In the genomic region with DNA sequence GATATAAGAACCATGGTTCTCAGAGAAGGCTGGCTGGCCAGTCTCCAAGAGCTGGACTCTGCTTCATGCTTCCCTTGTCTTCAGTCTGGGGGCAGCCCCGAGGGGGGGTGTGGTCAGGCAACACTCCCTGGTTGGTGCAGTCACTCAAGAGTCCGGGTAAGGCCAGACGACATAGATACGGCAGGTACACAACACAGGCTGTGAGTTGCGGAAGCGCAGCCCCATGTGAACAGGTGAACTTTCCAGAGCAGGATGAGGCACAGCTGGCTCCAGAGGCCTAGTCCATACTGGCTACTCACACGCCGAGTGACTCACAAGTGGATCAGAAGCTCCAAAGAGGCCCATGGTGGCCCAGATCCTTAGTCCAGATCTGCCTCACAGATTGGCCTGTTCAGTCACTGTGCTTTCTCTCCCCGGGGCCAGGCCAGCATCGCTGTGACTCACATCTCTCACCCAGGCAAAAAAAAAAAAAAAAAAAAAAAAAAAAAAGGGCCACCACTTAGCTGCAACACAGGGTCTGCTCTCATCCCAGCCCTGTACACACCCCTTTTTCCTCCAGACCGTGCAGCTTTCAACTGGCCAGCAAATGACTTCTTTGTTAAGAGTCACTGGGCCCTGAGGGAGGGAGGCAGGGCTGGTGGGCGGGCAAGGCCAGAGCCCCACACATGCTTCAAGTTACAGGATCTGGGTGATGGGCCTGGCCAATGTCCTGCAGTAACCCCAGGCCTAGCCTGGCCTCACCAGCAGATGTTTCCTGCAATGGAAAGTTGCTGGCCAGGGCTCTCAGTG, we compare ENCODE assay signal across 8 mouse cellular contexts. TPM values are rescaled to one million over a fixed set of nuclear protein-coding genes. Genes with fewer than 3 reads are reported as not detected.
DNase-seq lines count a peak whose midpoint lies in the region; ATAC-seq lines count a peak whose summit lies in the region.

No protein-coding gene starts in this region.

- H3K4me1 ChIP-seq in intestine, embryonic 16.5 days (ENCODE audit: control insufficient read depth, insufficient read depth, low read length): peaks cover 22% of the 10 kb centered on the region
- H3K4me1 ChIP-seq in liver, embryonic 15.5 days (replicated peaks): peaks cover 16% of the 10 kb centered on the region

- peak overlapping the region; percentile 78 for H3K27ac ChIP-seq in intestine, embryonic 16.5 days (ENCODE audit: low read length)
- H3K27ac ChIP-seq in liver, embryonic 15.5 days (replicated peaks): no peak overlapping the region

- DNase-seq in right cerebral cortex, postnatal 14 days: peak; percentile 42
- no peak for DNase-seq in right cerebral cortex, postnatal 25 days
- DNase-seq in embryo, embryonic 10.5 days (ENCODE audit: low spot score): peak; percentile 76
- peak; percentile 89 to 96 for DNase-seq in heart, adult 18-20 months
- DNase-seq in ovary, postnatal 14 days (ENCODE audit: low spot score): peak; percentile 61
- no peak for DNase-seq in B cell, adult 2 months

- no peaks in the 10 kb centered on the region for H3K36me3 ChIP-seq in intestine, embryonic 16.5 days (ENCODE audit: control insufficient read depth, insufficient read depth, low read length)
- H3K36me3 ChIP-seq in liver, embryonic 15.5 days (replicated peaks): no peaks in the 10 kb centered on the region

- peak; percentile 47 for ATAC-seq in intestine, embryonic 16.5 days
- ATAC-seq in liver, embryonic 15.5 days (ENCODE audit: insufficient read depth): peak; percentile 66

- no peak overlapping the region for H3K4me3 ChIP-seq in intestine, embryonic 16.5 days (ENCODE audit: low read length)
- H3K4me3 ChIP-seq in liver, embryonic 15.5 days (replicated peaks): no peak overlapping the region

- H3K4me2 ChIP-seq in intestine, embryonic 16.5 days (ENCODE audit: low read depth, low read length): no peak overlapping the region
- H3K4me2 ChIP-seq in liver, embryonic 15.5 days: no peak overlapping the region

- WGBS in intestine, embryonic 16.5 days: 42% methylated on average over 12 of the region's 12 CpGs
- WGBS in liver, embryonic 15.5 days (ENCODE audit: insufficient replicate concordance): 54% methylated on average over 12 of the region's 12 CpGs

- H3K9ac ChIP-seq in intestine, embryonic 16.5 days (ENCODE audit: low read depth, low read length): peak overlapping the region; percentile 27; the same call in 1 of the 2 replicates
- H3K9ac ChIP-seq in liver, embryonic 15.5 days: no peak overlapping the region

- H3K27me3 ChIP-seq in intestine, embryonic 16.5 days (replicated peaks; ENCODE audit: control insufficient read depth, insufficient read depth, low read length): no peaks in the 10 kb centered on the region
- no peaks in the 10 kb centered on the region for H3K27me3 ChIP-seq in liver, embryonic 15.5 days

- H3K9me3 ChIP-seq in intestine, embryonic 16.5 days (ENCODE audit: control insufficient read depth, low read length): no peaks in the 10 kb centered on the region
- H3K9me3 ChIP-seq in liver, embryonic 15.5 days (replicated peaks): no peaks in the 10 kb centered on the region

RNA-seq across cellular contexts. Expression of a gene that starts 52.1 kb away (rescaled TPM):
- 1 to 10 TPM in 1 of 2 experiments, under 1 TPM in 1; 0.79 to 1.6 TPM for total RNA-seq in heart, adult 18-20 months (2021)
- 4.0 and 4.4 TPM in 2 replicates for polyA plus RNA-seq in intestine, embryonic 16.5 days (2015; fragmentation: Nextera tagmentation; extraction: Ambion mirVana)
- 0.54 and 0.85 TPM in 2 replicates for polyA plus RNA-seq in liver, embryonic 15.5 days (2015; fragmentation: Nextera tagmentation; extraction: Ambion mirVana)

Comparison
In these comparisons a context has a peak if more than half of its experiments do, and no peak if none do; other contexts are left out.
1. DNase-seq: peak in right cerebral cortex, postnatal 14 days (single experiment), embryo, embryonic 10.5 days (single experiment), heart, adult 18-20 months (2 of 2) and ovary, postnatal 14 days (single experiment); none in right cerebral cortex, postnatal 25 days (single experiment) and B cell, adult 2 months (0 of 2).